ENCODE assay signal across 9 mouse cellular contexts in the genomic region with DNA sequence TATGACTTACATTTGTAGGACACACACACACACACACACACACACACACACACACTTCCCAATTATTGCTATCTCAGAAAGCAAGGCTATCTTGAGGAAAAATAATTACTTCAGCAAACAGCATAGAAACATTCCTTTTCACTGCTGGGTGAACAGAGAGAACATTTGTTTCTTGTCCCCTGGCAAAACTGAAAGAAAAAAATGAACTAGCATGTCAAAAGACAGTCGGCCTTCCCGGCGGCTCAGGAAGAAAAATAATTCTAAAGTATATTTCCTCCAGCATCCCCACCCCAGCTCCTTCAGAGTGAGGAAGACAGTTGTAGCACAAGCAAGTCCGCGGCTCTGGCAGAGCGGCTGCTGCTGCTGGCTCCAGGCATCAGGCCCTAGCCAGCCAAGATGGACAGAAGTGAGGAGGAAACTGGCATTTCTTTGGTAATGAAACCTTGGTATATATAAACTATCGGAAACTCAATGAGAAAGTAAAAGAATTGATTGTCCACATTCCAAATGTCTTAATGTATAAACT.
A peak's percentile ranks its signal among the peaks of the same experiment; 100 is the strongest.
DNase-seq lines count a peak whose midpoint lies in the region; ATAC-seq and TF ChIP-seq lines count a peak whose summit lies in the region.
"Had no signal": no experiment of that assay in that cellular context is flagged by ENCODE, and none has a peak within 500 bp of the region (broad histone marks: within the 10 kb centered on the region; RNA-seq: fewer than 3 reads in every experiment).

No protein-coding gene starts in this region.

- no peaks in the 10 kb centered on the region for H3K9me3 ChIP-seq in kidney, postnatal 0 days (replicated peaks; ENCODE audit: low read length)
- H3K9me3 ChIP-seq in limb, embryonic 11.5 days (ENCODE audit: control insufficient read depth, low read length): no peaks in the 10 kb centered on the region

- no peak overlapping the region for H3K4me3 ChIP-seq in kidney, postnatal 0 days (replicated peaks; ENCODE audit: low read depth, low read length)
- no peak overlapping the region; the same call in 1 of the 2 replicates for H3K4me3 ChIP-seq in heart, adult 2 months
- H3K4me3 ChIP-seq in limb, embryonic 11.5 days (ENCODE audit: low read depth, low read length): no peak overlapping the region
- no peak overlapping the region for H3K4me3 ChIP-seq in thymus, adult 2 months (ENCODE audit: control insufficient read depth, insufficient read depth, low read length)

- peak; percentile 55 for DNase-seq in kidney, postnatal 0 days (ENCODE audit: low spot score)
- DNase-seq in kidney, adult 11 months: no peak
- peak; percentile 28 for DNase-seq in embryo, embryonic 9.5 days (ENCODE audit: extremely low spot score)
- peak; percentile 17 to 27 for DNase-seq in heart, adult 2 months
- DNase-seq in limb, embryonic 11.5 days (ENCODE audit: low spot score): peak; percentile 38
- DNase-seq in thymus, adult 2 months: no peak
- DNase-seq in layer of hippocampus, adult 9-11 months: no peak
- DNase-seq: adrenal gland, postnatal 14 days; thymus, postnatal 14 days had no signal

- no peak for TF ChIP-seq CTCF in kidney, postnatal 0 days (IDR thresholded peaks at IDR 0.05; ENCODE audit: low read depth)
- no peak for TF ChIP-seq CTCF in heart, adult 2 months (IDR thresholded peaks at IDR 0.05)
- no peak for TF ChIP-seq CTCF in thymus, adult 2 months (IDR thresholded peaks at IDR 0.05; ENCODE audit: borderline replicate concordance, control insufficient read depth, extremely low read depth, insufficient read depth, low read length, poor library complexity)

- H3K4me1 ChIP-seq in kidney, postnatal 0 days (replicated peaks; ENCODE audit: insufficient read depth, low read length): no peaks in the 10 kb centered on the region
- no peaks in the 10 kb centered on the region for H3K4me1 ChIP-seq in heart, adult 2 months (ENCODE audit: control insufficient read depth, insufficient read depth, low read length)
- H3K4me1 ChIP-seq in limb, embryonic 11.5 days (ENCODE audit: control insufficient read depth, insufficient read depth, low read length): 0 out of 2 replicates have a peak, but pooled peaks cover 2% of the 10 kb centered on the region
- H3K4me1 ChIP-seq in thymus, adult 2 months (replicated peaks; ENCODE audit: control insufficient read depth, insufficient read depth, low read length): no peaks in the 10 kb centered on the region

- TF ChIP-seq EP300 in heart, adult 2 months (IDR thresholded peaks at IDR 0.05; ENCODE audit: insufficient read depth, low read depth, low read length): no peak

- H3K79me2 ChIP-seq in heart, adult 2 months (replicated peaks; ENCODE audit: control insufficient read depth, insufficient read depth, low read length): no peaks in the 10 kb centered on the region

- no peaks in the 10 kb centered on the region for H3K27me3 ChIP-seq in kidney, postnatal 0 days (ENCODE audit: insufficient read depth, low read length)
- no peaks in the 10 kb centered on the region for H3K27me3 ChIP-seq in heart, adult 2 months (ENCODE audit: control insufficient read depth, insufficient read depth, low read length)
- no peaks in the 10 kb centered on the region for H3K27me3 ChIP-seq in limb, embryonic 11.5 days (ENCODE audit: control insufficient read depth, insufficient read depth, low read length)
- no peaks in the 10 kb centered on the region for H3K27me3 ChIP-seq in thymus, adult 2 months (ENCODE audit: control insufficient read depth, insufficient read depth, low read length)

- H3K4me2 ChIP-seq in kidney, postnatal 0 days (ENCODE audit: low read length): peak overlapping the region; percentile 43
- H3K4me2 ChIP-seq in limb, embryonic 11.5 days (ENCODE audit: low read depth, severe bottlenecking): no peak overlapping the region

- no peak overlapping the region for H3K9ac ChIP-seq in kidney, postnatal 0 days (ENCODE audit: low read depth, low read length)
- no peak overlapping the region for H3K9ac ChIP-seq in heart, adult 2 months (ENCODE audit: low read depth, low read length)
- H3K9ac ChIP-seq in limb, embryonic 11.5 days (ENCODE audit: low read length): no peak overlapping the region

- intact Hi-C loops in heart, adult 2 months (cut with DNase I): no loop called here

- peak overlapping the region; percentile 62 for H3K27ac ChIP-seq in kidney, postnatal 0 days
- H3K27ac ChIP-seq in heart, adult 2 months: peak overlapping the region; percentile 15; the same call in 1 of the 2 replicates
- peak overlapping the region; percentile 64 for H3K27ac ChIP-seq in limb, embryonic 11.5 days (replicated peaks; ENCODE audit: low read depth, low read length)
- H3K27ac ChIP-seq in thymus, adult 2 months (ENCODE audit: control insufficient read depth, insufficient read depth, low read length): no peak overlapping the region

- WGBS in kidney, postnatal 0 days: 25% methylated on average over 7 of the region's 7 CpGs
- 42% methylated on average over 7 of the region's 7 CpGs for WGBS in heart, adult 2 months
- 51% methylated on average over 7 of the region's 7 CpGs for WGBS in limb, embryonic 11.5 days
- 75% methylated on average over 7 of the region's 7 CpGs for WGBS in thymus, adult 2 months

- ATAC-seq in kidney, postnatal 0 days (replicated peaks; ENCODE audit: low FRiP score, low read depth): no peak
- no peak for ATAC-seq in limb, embryonic 11.5 days (ENCODE audit: insufficient number of reproducible peaks, low FRiP score, low TSS enrichment, low read depth)

- no peaks in the 10 kb centered on the region for H3K36me3 ChIP-seq in kidney, postnatal 0 days (ENCODE audit: insufficient read depth, low read length)
- peaks cover 2% of the 10 kb centered on the region; the same call in 1 of the 2 replicates for H3K36me3 ChIP-seq in heart, adult 2 months (ENCODE audit: control insufficient read depth, insufficient read depth, low read length)
- H3K36me3 ChIP-seq in limb, embryonic 11.5 days (ENCODE audit: control insufficient read depth, insufficient read depth, low read length): no peaks in the 10 kb centered on the region
- no peaks in the 10 kb centered on the region for H3K36me3 ChIP-seq in thymus, adult 2 months (ENCODE audit: control insufficient read depth, insufficient read depth, low read length)

- TF ChIP-seq POLR2A in heart, adult 2 months (IDR thresholded peaks at IDR 0.05; ENCODE audit: insufficient read depth, low read depth, low read length): no peak
- no peak for TF ChIP-seq POLR2A in thymus, adult 2 months (IDR thresholded peaks at IDR 0.05; ENCODE audit: control insufficient read depth, extremely low read depth, insufficient read depth, low read length, poor library complexity)

Comparison
In these comparisons a context has a peak if more than half of its experiments do, and no peak if none do; other contexts are left out.
1. DNase-seq: peak in kidney, postnatal 0 days (single experiment), embryo, embryonic 9.5 days (single experiment), heart, adult 2 months (2 of 2) and limb, embryonic 11.5 days (single experiment); none in kidney, adult 11 months (single experiment), thymus, adult 2 months (single experiment) and layer of hippocampus, adult 9-11 months (single experiment).